Mouse (Mus musculus): ENCODE measurements around the gene Tarbp1.
A peak's percentile ranks its signal among the peaks of the same experiment; 100 is the strongest.
"Not testable (repeated sequence)": the region's sequence is repeated elsewhere in the genome, so short reads cannot be mapped to it uniquely, and the experiment has no call there.

Gene Tarbp1

DNA sequence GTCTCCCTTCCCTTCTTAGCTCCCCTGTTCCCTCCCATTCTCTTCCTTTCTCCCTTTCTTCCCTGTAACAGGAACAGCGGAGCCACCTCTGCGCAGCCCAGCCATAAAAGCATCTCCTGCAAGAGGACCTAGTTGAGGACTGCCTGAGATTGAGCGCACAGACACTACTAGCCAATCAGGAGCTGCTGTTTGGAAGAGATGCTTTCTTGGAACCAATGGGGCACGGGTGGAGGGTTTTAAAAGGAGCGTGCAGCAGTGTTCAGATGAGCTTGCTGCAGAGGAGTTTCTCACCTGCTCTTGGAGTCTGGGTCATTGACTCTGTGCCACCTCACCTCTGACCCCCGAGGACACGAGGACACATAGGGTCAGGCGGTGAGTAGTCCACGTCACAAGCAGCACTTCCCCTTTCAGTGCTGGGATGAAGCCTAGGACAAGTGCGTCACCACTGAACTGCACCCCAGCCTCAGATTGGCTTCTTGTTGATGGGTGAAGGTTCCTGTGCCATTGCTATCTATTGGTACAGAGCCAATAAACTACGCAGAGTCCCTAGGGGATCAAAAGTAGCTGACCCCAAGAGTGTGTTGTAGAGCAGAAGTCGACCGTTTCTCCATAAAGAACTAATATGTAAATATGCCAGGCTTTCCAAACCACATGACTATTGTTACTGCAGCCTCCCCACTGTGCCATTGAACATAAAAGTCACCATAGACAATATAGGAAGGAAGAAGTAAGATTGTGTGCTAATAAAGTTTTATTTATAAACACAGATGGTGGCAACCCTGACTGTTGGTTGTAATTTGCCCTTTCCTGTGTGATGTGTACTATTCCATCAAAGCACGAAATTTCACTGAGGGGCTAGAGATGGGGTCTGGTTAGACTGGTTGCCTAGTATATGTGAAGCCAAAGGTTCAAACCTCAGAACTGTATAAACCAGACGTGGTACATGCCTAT, 19.6 kb upstream of the Tarbp1 start:
- DNase-seq (ENCODE audit: low spot score in 2 of 2): no peak

GRCm38 (mm10) chr8:126482938-126483337, 8.1 kb upstream of the Tarbp1 start:
- DNase-seq (ENCODE audit: low spot score in 2 of 2): peak; percentile 43 to 83

GRCm38 (mm10) chr8:126482348-126482720, 7.5 kb upstream of the Tarbp1 start:
- DNase-seq (ENCODE audit: low spot score in 2 of 2): no peak

DNA sequence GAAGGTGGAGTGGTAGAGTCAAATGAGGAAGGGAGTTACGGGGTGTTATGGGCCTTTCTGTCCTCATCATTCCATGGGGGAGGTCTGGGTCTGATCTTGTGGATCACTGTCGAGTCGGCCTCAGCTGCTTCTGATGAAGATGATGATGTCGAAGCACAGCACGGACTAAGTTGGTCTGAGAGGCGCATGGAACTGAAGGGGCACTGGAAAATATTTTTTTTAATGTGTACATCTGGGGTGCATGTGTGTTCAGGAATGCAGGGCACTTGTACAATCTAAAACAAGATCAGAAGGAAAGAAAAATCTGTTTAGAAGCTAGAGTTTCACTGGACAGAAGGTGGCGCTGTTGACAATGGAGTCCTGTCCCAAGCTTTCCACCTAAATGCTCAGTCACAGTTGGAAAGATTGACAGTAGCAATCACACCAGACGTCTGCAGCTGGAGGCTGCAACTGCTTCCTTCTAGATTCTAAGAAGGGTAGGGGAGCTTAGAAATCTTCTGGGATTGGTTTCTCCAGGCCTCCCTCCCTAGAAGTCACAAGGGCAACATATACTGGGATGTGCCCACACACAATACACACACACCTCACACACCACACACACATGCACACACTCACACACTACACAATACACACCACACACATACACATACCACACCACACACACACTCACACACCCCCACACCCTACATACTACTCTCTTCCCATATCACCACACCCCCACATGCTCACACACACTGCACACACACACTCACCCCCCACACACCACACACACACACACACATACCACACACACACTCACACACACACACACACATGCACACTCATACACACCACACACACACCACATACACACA, 6.9 kb upstream of the Tarbp1 start:
- DNase-seq (ENCODE audit: low spot score in 2 of 2): peak in 1 of 2 experiments; percentile 69

DNA sequence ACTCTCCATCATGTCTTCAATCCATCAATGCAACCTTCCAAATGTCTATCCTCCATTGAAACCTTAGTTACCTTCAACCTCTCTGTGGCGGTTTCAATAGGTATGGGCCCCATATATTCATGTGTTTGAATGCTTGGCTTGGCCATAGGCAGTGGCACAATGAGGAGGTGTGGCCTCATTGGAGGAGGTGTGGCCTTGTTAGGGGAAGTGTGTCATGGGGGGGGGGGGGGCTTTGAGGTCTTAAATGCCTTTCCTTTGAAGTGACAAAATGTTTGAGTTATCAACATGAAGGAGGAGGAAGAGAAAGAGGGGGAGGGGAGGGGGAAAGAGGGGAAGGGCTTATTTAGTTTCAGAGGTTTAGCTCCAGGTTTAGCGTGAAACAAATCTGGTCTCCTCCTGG, 5.5 kb upstream of the Tarbp1 start:
- DNase-seq (ENCODE audit: low spot score in 2 of 2): no peak

DNA sequence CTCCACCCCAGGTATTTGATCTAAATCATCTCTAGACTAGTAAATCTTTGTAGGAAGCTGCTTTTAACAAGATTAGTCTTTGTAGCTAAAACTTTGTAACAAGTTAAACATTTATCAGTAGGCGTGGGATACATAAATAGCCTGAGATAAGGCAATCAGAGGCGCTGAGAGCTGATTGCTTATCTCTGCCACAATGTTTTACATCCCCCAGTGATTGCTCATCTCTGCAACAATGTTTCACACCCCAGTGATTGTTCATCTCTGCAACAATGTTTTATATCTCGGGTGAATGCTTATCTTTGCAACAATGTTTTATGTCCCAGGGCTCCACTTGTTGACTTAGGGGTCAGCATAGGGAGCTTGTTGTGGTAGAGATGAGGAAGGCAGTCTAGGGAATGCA, 3.8 kb upstream of the Tarbp1 start:
- no peak for DNase-seq (ENCODE audit: low spot score in 2 of 2)

DNA sequence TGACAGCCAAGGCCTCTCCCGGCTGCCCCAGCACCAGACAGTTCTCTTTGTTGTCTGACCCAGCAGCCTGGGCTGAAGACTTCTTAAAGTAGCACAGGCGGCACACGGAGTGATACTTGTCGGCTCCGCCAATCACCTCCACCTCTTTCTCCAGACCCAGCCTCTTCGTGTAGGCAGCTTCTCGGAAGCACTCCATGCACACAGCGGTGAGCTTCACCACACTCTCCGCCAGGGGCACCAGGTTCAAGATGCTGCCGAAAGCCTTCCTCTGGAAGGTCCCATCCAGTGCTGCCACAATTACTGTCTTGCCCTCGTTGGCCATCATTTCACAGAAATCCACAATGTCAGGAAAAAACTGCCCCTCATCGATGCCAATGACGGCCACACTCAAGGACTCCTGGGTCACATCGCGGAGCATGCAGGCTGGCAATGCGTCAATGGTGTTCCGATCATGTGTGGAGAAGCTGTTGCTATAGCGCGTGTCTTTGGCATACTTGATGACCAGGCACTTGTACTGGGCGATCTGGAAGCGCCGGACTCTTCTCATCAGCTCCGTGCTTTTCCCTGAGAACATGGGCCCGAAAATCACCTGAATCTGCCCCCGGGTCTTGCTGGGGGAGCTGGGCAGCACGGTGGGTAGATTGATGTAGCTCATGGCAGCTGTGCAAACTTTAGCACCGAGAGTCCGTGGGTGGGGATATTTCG, 1.4 kb upstream of the Tarbp1 start:
- DNase-seq (ENCODE audit: low spot score in 2 of 2): not testable (repeated sequence)

DNA sequence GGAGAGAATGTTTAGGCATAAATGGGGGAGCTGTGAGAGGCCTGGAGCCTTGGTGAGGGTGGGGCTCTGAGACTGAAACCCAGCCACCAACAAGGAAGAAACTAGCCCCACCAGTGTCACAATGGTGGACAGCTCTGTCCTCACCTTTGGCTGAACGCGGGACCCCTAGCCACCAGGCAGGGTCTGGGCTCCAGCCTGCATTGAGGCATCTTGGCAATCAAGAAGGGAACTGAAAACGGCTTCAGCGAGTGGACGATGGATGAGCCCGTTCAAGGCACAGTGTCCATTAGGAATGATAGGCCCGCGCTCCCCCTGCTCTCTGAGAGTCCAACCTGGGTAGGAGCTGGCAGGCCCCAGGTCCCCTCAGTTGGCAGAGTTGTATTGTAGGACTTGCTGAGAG, 873 bp upstream of the Tarbp1 start:
- DNase-seq (ENCODE audit: low spot score in 2 of 2): not testable (repeated sequence)

DNA sequence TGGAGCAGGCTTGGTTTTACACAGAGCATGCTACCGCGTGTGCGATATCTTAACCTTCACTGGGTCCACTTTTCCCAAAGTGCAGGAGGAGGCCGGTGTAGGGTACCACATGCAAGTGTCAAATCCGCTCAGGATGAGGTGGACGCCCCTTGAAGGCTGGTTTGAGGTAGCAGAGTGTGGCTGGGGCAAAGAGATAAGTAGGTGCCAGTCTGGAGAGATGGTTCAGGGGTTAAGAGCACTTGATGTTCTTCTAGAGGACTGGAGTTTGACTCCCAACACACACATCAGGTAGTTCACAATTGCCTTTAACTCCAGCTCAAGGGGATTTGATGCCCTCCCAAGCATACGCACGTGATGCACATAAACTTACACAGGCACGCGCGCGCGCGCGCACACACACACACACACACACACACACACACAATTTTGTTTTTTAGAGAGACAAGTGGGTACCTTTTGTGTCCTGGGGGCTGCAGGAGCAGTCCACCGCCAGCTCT, 1.0 kb downstream of the Tarbp1 start:
- no peak for DNase-seq (ENCODE audit: low spot score in 2 of 2)

- DNase-seq (ENCODE audit: low spot score in 2 of 2): no peak
These were observed 10.8 kb downstream of the Tarbp1 start for GRCm38 (mm10) chr8:126464071-126464470.

DNA sequence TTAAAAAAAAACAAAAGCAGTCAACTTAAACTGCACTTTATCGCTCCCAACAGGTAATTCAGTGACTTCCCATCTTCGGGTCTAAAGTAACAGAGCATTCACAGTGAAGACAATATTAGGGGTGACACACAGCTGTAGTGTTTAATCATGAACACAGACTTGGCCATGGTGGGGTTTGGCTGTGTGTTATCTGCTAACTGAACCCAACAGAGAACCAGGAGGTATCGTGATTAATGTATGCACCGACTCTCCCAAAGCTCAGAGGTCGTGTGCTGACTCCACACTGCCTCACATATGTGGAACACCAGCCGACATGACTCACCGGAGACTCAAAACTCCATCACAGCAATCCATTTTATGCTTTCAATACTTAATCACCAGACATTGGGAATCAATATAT, 13.1 kb downstream of the Tarbp1 start:
- DNase-seq (ENCODE audit: low spot score in 2 of 2): no peak

DNA sequence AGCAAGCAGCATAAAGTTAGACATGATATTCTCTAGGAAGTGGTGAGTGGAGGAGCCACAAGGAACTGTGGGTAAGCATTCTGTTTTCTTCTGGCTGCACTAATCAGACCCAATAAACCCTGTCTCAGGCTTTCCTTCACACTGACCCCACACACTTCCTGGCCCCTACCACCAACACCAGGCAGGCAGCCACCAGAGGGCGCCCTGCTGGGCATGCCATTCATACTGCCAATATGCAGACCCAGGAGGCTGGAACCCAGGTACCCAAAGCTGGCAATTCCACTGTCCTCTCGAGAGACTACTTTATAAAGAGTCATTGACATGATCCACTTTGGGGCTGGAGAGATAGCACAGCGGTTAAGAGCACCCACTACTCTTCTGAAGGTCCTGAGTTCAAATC, 14.6 kb downstream of the Tarbp1 start:
- DNase-seq (ENCODE audit: low spot score in 2 of 2): peak in 1 of 2 experiments; percentile 28

- DNase-seq (ENCODE audit: low spot score in 2 of 2): no peak
These were observed 19.5 kb downstream of the Tarbp1 start for GRCm38 (mm10) chr8:126455383-126455782.

DNA sequence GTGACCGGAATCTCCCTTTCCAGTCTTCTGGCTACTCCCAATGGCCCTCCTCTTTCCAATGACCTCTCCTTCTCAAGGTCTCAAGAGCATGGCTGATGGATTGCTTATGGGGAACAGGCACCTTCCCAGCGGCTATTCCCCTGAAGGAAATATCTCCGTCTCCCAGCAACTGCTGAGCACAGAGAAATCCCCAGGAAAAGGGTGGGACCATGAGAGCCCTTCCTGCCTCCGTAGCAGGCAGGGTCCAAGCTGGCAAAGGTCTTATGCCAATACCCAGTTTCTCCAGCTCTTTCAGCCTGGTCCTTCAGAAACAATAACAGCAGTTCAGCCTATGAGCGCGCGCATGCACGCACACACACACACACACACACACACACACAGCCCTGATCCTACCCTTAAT, 23.7 kb downstream of the Tarbp1 start:
- no peak for DNase-seq (ENCODE audit: low spot score in 2 of 2)

GRCm38 (mm10) chr8:126438937-126439336, 35.9 kb downstream of the Tarbp1 start:
- DNase-seq (ENCODE audit: low spot score in 2 of 2): no peak

- peak; percentile 59 to 64 for DNase-seq (ENCODE audit: low spot score in 2 of 2)
These were observed 41.0 kb downstream of the Tarbp1 start for GRCm38 (mm10) chr8:126433827-126434226.

DNA sequence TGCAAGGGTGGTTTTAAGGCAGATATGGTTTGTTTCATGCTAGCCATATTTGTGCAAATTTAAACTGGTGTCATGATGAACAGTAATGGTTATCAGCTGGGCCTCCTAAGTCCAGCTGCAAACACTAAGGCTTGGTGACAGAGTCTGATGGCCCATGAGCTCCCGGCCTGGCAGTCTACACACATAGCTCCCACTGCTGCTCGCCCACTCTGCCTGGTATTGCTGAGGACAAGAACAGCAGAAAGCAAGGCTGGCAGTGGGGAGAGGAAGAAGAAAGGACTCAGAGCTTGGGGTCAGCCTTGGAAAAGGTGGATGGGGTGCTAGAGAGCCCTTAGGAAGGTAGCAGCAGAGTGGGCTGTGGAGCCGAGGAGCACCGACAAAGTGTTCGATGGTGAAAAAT, 45.2 kb downstream of the Tarbp1 start:
- no peak for DNase-seq (ENCODE audit: low spot score in 2 of 2)

DNA sequence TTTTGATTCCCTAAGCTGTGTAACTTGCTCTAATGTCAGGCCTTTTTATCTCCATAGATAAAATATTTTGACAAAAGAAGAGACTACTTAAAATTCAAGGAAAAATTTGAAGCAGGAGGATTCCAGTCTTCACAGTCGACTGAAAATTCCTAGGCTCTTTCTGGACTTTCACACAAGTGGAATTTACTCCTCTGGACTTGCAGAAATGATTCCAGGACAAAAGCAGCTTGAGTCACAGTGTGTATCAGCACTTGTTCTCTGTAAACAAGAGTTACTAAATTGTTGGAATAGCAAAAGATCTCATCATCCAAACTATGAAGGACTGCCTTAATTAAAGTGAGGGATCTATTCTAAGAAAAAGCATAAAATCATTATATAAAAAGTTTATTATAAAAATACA, 49.9 kb downstream of the Tarbp1 start:
- no peak for DNase-seq (ENCODE audit: low spot score in 2 of 2)

DNA sequence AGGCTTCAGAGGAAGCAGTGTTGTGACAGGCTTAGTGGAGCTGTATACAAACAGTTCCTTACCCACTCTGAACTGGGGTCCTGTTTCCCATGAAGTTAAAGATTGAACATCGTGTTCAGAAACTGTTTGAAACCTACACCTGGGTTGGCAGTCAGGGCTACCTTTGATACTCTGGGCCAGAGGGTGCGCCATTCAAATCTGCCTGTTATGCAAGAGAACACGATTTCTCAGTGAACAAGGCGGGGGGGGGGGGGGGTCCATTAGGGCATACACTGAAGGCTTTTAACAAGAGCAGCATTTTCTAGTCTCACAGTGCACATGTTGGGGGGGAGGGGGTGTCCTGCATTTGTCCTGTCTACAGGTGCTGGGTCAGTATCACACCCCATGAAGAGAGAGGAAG, 50.7 kb downstream of the Tarbp1 start:
- DNase-seq (ENCODE audit: low spot score in 2 of 2): no peak

DNA sequence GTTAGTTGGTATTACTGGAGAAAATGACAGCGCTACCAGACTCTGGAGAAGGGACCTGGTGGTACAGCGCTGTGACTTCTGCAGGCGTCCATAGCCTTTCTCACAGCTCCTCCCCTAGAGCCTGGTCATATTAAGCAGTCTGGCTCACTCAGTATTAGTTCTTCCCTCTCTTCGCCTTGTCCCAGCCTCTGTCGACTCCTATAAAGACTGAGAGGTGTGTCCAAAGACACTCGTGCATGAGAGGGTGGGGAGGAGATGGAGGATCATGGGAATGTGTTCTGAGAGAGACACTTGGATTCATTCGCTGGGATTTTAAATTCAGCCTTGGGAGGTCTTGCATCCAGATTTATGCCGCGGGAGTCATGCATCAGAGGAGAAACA, 52.0 kb downstream of the Tarbp1 start:
- DNase-seq (ENCODE audit: low spot score in 2 of 2): peak in 1 of 2 experiments; percentile 40

DNA sequence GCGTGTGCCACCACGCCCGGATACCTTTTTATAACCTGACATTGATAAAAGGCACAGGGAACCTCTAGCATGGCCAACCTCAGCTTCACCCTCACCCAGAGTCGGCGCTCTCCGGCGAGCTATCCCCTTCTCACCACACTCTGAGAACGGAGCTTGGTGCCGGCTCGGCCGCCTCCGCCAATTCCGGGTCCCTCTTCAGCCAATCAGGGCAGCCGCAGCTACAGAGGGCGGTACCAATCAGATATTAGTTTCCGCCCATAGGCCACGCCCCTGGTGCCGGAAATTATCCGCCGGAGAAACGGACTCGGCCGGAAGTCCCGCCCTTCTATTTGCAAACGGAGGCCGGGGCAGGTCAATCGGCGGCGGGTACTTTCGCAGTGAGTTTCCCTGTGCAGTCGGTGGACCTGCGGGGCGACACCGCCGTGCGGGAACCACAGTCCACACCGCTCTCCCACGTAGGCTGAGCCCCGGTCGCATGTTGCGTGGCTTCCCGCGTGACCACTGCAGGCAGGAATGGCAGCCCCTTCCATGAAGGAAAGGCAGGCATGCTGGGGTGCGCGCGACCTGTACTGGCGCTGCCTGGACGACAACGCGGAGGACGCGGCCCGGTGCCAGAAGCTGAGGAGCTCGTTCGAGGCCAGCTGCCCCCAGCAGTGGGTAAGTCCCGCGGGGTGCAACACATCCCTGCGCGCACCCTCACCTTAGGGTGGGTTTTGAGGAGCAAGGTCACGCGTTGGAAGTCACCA, 52.5 kb downstream of the Tarbp1 start, which contains the start of gene Coa6:
Gene Coa6 (plus strand): TSS at position 342 of the 746 bp plus-strand sequence.
- peak; percentile 91 to 98 for DNase-seq (ENCODE audit: low spot score in 2 of 2)
